ENCODE assay signal across 8 mouse cellular contexts in genomic region chr7:46544195-46544641, GRCm38 (mm10).
DNase-seq lines count a peak whose midpoint lies in the region; ATAC-seq lines count a peak whose summit lies in the region.

No protein-coding gene starts in this region.

- H3K4me3 ChIP-seq in hindbrain, embryonic 16.5 days (ENCODE audit: low read length), result no peak overlapping the region
- no peak overlapping the region for H3K4me3 ChIP-seq in midbrain, embryonic 13.5 days (replicated peaks)
- no peak overlapping the region for H3K4me3 ChIP-seq in heart, embryonic 10.5 days

- H3K9ac ChIP-seq in hindbrain, embryonic 16.5 days (ENCODE audit: low read depth, low read length), result no peak overlapping the region
- no peak overlapping the region for H3K9ac ChIP-seq in midbrain, embryonic 13.5 days (replicated peaks)

- peak; percentile 89 for ATAC-seq in hindbrain, embryonic 16.5 days
- ATAC-seq in midbrain, embryonic 13.5 days, result peak; percentile 69; the same call in 1 of the 2 replicates

- H3K4me1 ChIP-seq in hindbrain, embryonic 16.5 days (ENCODE audit: control insufficient read depth, insufficient read depth, low read depth, low read length), result peaks cover 3% of the 10 kb centered on the region; the same call in 1 of the 2 replicates
- H3K4me1 ChIP-seq in midbrain, embryonic 13.5 days (replicated peaks), result peaks cover 10% of the 10 kb centered on the region
- H3K4me1 ChIP-seq in heart, embryonic 10.5 days, result peaks cover 2% of the 10 kb centered on the region; the same call in 1 of the 2 replicates

- no peaks in the 10 kb centered on the region for H3K9me3 ChIP-seq in hindbrain, embryonic 16.5 days (ENCODE audit: control insufficient read depth, low read length)
- H3K9me3 ChIP-seq in midbrain, embryonic 13.5 days, result no peaks in the 10 kb centered on the region
- H3K9me3 ChIP-seq in heart, embryonic 10.5 days, result no peaks in the 10 kb centered on the region

- H3K27ac ChIP-seq in hindbrain, embryonic 16.5 days (ENCODE audit: low read depth, low read length), result no peak overlapping the region
- peak overlapping the region; percentile 30; the same call in 1 of the 2 replicates for H3K27ac ChIP-seq in midbrain, embryonic 13.5 days
- H3K27ac ChIP-seq in heart, embryonic 10.5 days, result no peak overlapping the region

- no peak overlapping the region for H3K4me2 ChIP-seq in hindbrain, embryonic 16.5 days (ENCODE audit: low read length)
- no peak overlapping the region for H3K4me2 ChIP-seq in midbrain, embryonic 13.5 days (replicated peaks)

- H3K36me3 ChIP-seq in hindbrain, embryonic 16.5 days (ENCODE audit: control insufficient read depth, insufficient read depth, low read length), result no peaks in the 10 kb centered on the region
- H3K36me3 ChIP-seq in midbrain, embryonic 13.5 days, result no peaks in the 10 kb centered on the region
- no peaks in the 10 kb centered on the region for H3K36me3 ChIP-seq in heart, embryonic 10.5 days

- WGBS in hindbrain, embryonic 16.5 days, result 53% methylated on average over 12 of the region's 12 CpGs
- 85% methylated on average over 12 of the region's 12 CpGs for WGBS in midbrain, embryonic 13.5 days
- 79% methylated on average over 12 of the region's 12 CpGs for WGBS in heart, embryonic 10.5 days

- no peaks in the 10 kb centered on the region for H3K27me3 ChIP-seq in hindbrain, embryonic 16.5 days (replicated peaks; ENCODE audit: control insufficient read depth, insufficient read depth, low read length)
- H3K27me3 ChIP-seq in midbrain, embryonic 13.5 days, result no peaks in the 10 kb centered on the region
- no peaks in the 10 kb centered on the region for H3K27me3 ChIP-seq in heart, embryonic 10.5 days (ENCODE audit: insufficient read depth, poor library complexity, severe bottlenecking)

- peak; percentile 90 for DNase-seq in heart, adult 11 months
- DNase-seq in heart, adult 8-10 months (ENCODE audit: low spot score), result no peak
- DNase-seq in cerebellum, adult 9-10 months, result peak; percentile 97
- DNase-seq in kidney, postnatal 36 days, result no peak
- DNase-seq in heart, embryonic 10.5 days (ENCODE audit: low spot score), result no peak
- DNase-seq in lung, postnatal 4 days, result no peak

Comparison
In these comparisons a context has a peak if more than half of its experiments do, and no peak if none do; other contexts are left out.
1. DNase-seq: peak in heart, adult 11 months (single experiment) and cerebellum, adult 9-10 months (single experiment); none in heart, adult 8-10 months (single experiment), kidney, postnatal 36 days (0 of 2), heart, embryonic 10.5 days (single experiment) and lung, postnatal 4 days (0 of 2).